Mouse (Mus musculus) lung, adult 2 months (tissue): ENCODE measurements around the gene Bdh2.

Source experiments
- CTCF ChIP-seq: fragments of 200-500 bp; IDR thresholded peaks from 2 replicates; pipeline ENCODE4 v1.5.1; 2011; ENCODE audit warnings: mild to moderate bottlenecking, low read length, control low read depth; ENCODE audit not compliant: insufficient read depth
- POLR2A ChIP-seq: fragments of 200-500 bp; IDR thresholded peaks from 2 replicates; pipeline ENCODE4 v1.6.1; 2011; ENCODE audit warnings: low read depth, mild to moderate bottlenecking, control low read depth, low read length, borderline replicate concordance; ENCODE audit errors: extremely low read depth

DNA sequence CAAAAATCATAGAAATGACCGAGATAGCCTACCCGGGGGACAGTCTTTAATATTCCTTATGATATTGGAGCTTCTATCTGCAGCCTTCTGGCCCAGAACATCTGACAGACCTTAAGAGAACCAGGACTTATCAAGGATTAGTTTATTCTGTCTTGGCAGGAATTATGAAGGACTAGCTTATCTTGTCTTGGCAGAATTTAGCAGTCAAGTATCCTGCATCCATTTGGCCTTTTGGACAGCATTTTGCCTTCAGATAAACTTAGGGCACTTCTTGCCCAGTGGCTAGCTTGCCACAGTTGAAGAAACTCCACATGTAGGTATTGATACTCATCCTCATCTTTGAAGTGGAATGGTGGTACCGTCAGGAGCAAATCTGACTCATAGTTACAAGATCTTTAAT, 70.8 kb downstream of the Bdh2 start:
- TF ChIP-seq CTCF (no peak), POLR2A (no peak)
